Mouse (Mus musculus) hindbrain, embryonic 12.5 days (tissue): ENCODE data around the gene Thap12. TPM values are rescaled to one million over a fixed set of nuclear protein-coding genes. Genes with fewer than 3 reads are reported as not detected.

Source experiments
- ATAC-seq: fragments of 200-750 bp; cut with Nextera tagmentation; 2 replicates; pipeline ENCODE4 v1.8.0; 2017; ENCODE audit warnings: moderate TSS enrichment; ENCODE audit not compliant: low FRiP score
- H3K27ac ChIP-seq: fragments of 300-500 bp; sonication (generic); 2 replicates; pipeline ENCODE4 v1.5.1; 2016; ENCODE audit warnings: mild to moderate bottlenecking
- H3K27me3 ChIP-seq: fragments of 300-500 bp; sonication (generic); 2 replicates; pipeline ENCODE4 v1.6.1; 2016; ENCODE audit warnings: mild to moderate bottlenecking
- H3K36me3 ChIP-seq: fragments of 300-500 bp; sonication (generic); 2 replicates; pipeline ENCODE4 v1.6.1; 2016; ENCODE audit warnings: mild to moderate bottlenecking
- H3K4me1 ChIP-seq: fragments of 300-500 bp; sonication (generic); 2 replicates; pipeline ENCODE4 v1.6.1; 2016
- H3K4me2 ChIP-seq: fragments of 300-500 bp; sonication (generic); replicated peaks from 2 replicates; pipeline ENCODE4 v1.6.1; 2016; ENCODE audit warnings: mild to moderate bottlenecking
- H3K4me3 ChIP-seq: fragments of 300-500 bp; sonication (generic); 2 replicates; pipeline ENCODE4 v1.5.1; 2016; ENCODE audit warnings: mild to moderate bottlenecking
- H3K9ac ChIP-seq: fragments of 300-500 bp; sonication (generic); 2 replicates; pipeline ENCODE4 v1.6.1; 2016; ENCODE audit warnings: mild to moderate bottlenecking, moderate library complexity
- H3K9me3 ChIP-seq: fragments of 300-500 bp; sonication (generic); replicated peaks from 2 replicates; pipeline ENCODE4 v1.6.1; 2016; ENCODE audit warnings: mild to moderate bottlenecking
- WGBS: fragments of 180-500 bp; shearing (Covaris S2); methylation state at CpG from one replicate; pipeline ENCODE4 v1.1.7; 2016; 5-methylcytosine and 5-hydroxymethylcytosine counted together
- polyA plus RNA-seq: library from polyadenylated mRNA; unstranded; fragments of >200 nt; fragmentation: Nextera tagmentation; extraction: Ambion mirVana; gene quantifications from 2 replicates; pipeline ENCODE4 v1.2.1, GENCODE M21; 2016

The Thap12 gene
- polyA plus RNA-seq, result 73.1 and 78.2 TPM in 2 replicates

- Histone ChIP-seq H3K4me2 (peak within 1 kb of the TSS; percentile 77), H3K4me1 (peaks cover 29% of the 10 kb centered on the region), H3K27me3 (no peaks in the 10 kb centered on the region), H3K4me3 (peak within 1 kb of the TSS; percentile 96), H3K9ac (peak within 1 kb of the TSS; percentile 96), H3K36me3 (no peaks in the 10 kb centered on the region), H3K27ac (peak within 1 kb of the TSS; percentile 90), H3K9me3 (no peaks in the 10 kb centered on the region)
- 3% methylated on average over 55 of the region's 65 CpGs for WGBS
- peak; percentile 98 for ATAC-seq
Observed at GRCm38 (mm10) chr7:98702283-98703240, at the start of gene Thap12. Thap12 (plus strand) TSS chr7:98703103.

DNA sequence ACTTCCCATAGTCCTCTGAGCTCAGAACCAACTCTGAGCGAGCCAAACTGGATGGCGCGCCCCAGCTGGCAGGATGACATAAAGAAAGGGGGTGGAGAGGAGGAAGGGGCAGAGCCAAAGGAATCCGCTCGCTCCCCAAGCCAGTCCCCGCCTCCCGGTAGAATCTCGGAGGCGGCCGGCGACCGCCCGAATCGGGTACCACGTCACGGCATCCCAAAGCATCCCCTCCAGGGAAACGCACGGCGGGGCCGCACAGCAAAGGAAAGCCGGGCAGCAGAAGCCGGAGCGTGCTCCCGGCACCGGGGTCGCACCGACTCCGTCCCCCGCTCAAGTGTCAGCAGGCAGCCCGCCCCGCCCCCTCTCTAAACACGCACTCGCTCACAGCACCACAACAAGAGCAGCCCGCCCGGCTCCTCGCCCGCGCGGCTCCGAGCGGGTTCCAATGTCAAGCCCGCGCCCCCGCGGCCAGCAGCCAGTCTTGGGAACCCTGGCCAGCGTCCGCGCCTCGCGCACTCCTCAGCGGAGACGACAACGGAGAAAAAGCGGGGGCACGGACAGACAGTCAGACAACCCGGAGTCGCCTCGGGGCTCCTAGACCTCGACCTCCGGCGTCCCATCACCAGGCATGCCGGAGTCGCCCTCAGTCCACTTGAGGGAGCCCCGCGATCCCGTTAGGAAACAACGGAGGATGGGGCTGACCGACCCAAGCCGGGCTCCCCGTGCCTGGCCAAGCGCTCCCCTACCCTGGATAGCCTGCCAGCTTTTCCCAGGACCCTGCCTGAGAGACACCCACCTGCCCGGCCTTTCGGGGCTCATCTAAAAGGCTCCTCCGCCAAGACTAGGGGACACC lies 47.0 kb upstream of the Thap12 start:
- H3K4me2 ChIP-seq, result peak overlapping the region; percentile 80
- no peaks in the 10 kb centered on the region for H3K9me3 ChIP-seq
- H3K27me3 ChIP-seq, result no peaks in the 10 kb centered on the region
- H3K36me3 ChIP-seq, result peaks cover 21% of the 10 kb centered on the region
- WGBS, result under 1% methylated on average over 74 of the region's 74 CpGs
- H3K9ac ChIP-seq, result peak overlapping the region; percentile 90
- peak; percentile 85 for ATAC-seq
- H3K4me3 ChIP-seq, result peak overlapping the region; percentile 94
- H3K27ac ChIP-seq, result peak overlapping the region; percentile 98
- peaks cover 26% of the 10 kb centered on the region for H3K4me1 ChIP-seq

DNA sequence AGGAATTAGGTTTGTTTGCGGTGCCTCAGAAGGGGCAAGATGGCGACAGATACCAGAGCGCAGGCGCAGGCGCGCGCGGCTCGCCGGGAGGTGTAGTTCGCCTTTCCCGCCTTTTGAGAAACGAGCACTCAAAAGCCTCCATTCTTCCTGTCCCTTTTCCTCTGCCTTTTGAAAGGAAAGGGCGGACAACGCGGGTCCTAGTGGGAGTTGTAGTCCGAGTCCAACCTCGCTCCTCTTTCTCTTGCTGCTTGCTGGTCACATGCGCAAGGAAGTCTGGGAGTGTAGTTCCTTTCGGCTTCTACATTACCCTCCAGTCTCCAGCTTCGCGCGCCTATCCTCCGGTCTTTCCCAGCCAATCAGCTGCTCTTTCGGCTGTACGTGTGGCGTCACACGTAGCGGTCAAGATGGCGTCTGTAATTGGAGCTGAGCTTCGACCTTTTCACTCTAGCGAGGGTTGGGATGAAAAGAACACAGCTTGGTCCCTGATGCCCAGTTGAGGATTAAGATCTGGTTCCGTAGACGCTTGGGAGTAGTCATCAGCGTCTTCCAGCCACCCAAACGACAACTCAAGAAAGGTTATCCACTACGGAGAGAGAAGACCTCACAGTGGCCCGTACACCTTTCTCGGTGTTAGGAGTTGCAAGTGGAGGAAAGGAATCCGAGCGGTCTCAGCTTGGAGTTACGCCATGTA lies 46.2 kb upstream of the Thap12 start, which contains the start of gene Emsy:
Gene Emsy (minus strand): TSS at position 253 of the 691 bp plus-strand sequence.
- Histone ChIP-seq H3K9me3 (no peaks in the 10 kb centered on the region), H3K27ac (peak within 1 kb of the TSS; percentile 98), H3K4me1 (peaks cover 26% of the 10 kb centered on the region), H3K27me3 (no peaks in the 10 kb centered on the region), H3K4me2 (peak within 1 kb of the TSS; percentile 80), H3K4me3 (peak within 1 kb of the TSS; percentile 94), H3K9ac (peak within 1 kb of the TSS; percentile 90), H3K36me3 (peaks cover 19% of the 10 kb centered on the region)
- ATAC-seq, result peak; percentile 96
- WGBS, result under 1% methylated on average over 42 of the region's 42 CpGs

GRCm38 (mm10) chr7:98665166-98665565 lies 37.7 kb upstream of the Thap12 start:
- no peak overlapping the region for H3K9ac ChIP-seq
- no peak overlapping the region for H3K4me2 ChIP-seq
- no peak overlapping the region for H3K4me3 ChIP-seq
- H3K27me3 ChIP-seq, result no peaks in the 10 kb centered on the region
- peaks cover 3% of the 10 kb centered on the region; the same call in 1 of the 2 replicates for H3K4me1 ChIP-seq
- H3K36me3 ChIP-seq, result no peaks in the 10 kb centered on the region
- H3K9me3 ChIP-seq, result no peaks in the 10 kb centered on the region
- ATAC-seq, result no peak
- no peak overlapping the region for H3K27ac ChIP-seq
- 50% methylated on average over 5 of the region's 5 CpGs for WGBS

GRCm38 (mm10) chr7:98665726-98666125 lies 37.2 kb upstream of the Thap12 start:
- no peaks in the 10 kb centered on the region for H3K36me3 ChIP-seq
- no peak overlapping the region for H3K4me2 ChIP-seq
- H3K4me3 ChIP-seq, result no peak overlapping the region
- 85% methylated on average over 6 of the region's 6 CpGs for WGBS
- H3K27me3 ChIP-seq, result no peaks in the 10 kb centered on the region
- no peak overlapping the region for H3K27ac ChIP-seq
- no peak for ATAC-seq
- peaks cover 3% of the 10 kb centered on the region; the same call in 1 of the 2 replicates for H3K4me1 ChIP-seq
- H3K9me3 ChIP-seq, result no peaks in the 10 kb centered on the region
- H3K9ac ChIP-seq, result no peak overlapping the region

DNA sequence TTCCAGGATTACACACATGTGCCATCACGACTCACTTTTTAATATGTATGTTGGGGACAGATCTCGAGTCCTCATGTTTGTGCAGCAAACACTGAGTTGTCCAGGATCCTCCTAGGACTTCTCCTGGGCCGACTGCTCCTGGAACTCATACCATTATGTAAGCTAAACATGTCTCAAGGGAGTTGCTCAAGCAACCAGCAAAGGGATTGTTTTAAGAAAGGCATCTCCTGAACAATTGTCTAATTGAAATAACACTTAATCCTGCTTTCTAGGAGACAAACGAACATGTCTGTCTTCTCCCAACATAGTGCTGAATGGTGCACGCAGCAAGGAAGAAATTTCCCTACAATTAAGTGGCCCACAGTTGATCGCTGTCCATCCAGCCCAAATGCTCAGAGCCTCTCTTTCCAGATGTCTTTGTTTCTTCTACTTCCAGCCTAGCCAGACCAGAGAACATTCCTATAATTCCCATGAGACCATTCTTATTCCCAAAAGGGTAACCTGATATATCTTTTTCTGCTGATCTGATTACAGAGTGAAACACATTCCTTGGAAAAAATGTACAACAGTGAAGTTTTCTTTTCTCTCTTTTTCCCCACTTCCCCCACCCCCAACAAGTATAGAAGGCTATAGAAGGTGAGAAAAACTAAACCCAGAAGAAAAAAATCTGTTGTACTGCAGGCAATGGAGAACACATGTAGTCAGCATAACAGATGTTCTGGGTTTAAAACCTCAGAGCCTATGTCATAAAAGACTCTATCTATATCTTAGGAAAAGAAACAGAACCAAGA lies 34.8 kb upstream of the Thap12 start:
- Histone ChIP-seq H3K27ac (no peak overlapping the region), H3K9ac (no peak overlapping the region), H3K4me1 (peaks cover 15% of the 10 kb centered on the region), H3K9me3 (no peaks in the 10 kb centered on the region), H3K36me3 (no peaks in the 10 kb centered on the region), H3K4me3 (no peak overlapping the region), H3K4me2 (no peak overlapping the region), H3K27me3 (no peaks in the 10 kb centered on the region)
- ATAC-seq, result no peak
- WGBS, result 62% methylated on average over 6 of the region's 6 CpGs

DNA sequence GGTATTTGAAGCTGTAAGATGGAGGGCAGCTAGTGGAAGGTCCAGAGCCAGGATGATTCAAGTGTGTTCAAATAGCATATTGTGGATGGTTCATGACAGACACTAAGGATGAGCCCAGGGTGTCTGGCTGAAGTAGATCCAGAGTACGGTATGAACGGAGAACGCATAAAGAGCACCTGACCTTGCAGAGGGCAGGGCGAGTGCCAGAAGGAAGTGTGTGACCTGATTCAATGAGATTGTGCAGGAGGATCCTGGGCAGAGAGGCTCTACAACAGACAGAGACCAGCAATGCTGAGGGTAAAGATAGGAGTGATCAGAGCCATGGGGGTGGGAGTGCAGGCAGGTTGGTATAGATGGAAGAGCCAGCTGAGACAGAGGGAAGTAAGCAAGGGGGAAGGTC lies 32.1 kb upstream of the Thap12 start:
- no peaks in the 10 kb centered on the region for H3K36me3 ChIP-seq
- no peaks in the 10 kb centered on the region for H3K9me3 ChIP-seq
- no peak overlapping the region for H3K9ac ChIP-seq
- no peak overlapping the region for H3K4me3 ChIP-seq
- 0 out of 2 replicates have a peak, but pooled peaks cover 4% of the 10 kb centered on the region for H3K27me3 ChIP-seq
- peaks cover 15% of the 10 kb centered on the region for H3K4me1 ChIP-seq
- whole genome bisulfite sequencing, result 86% methylated on average over 4 of the region's 4 CpGs
- no peak overlapping the region for H3K4me2 ChIP-seq
- H3K27ac ChIP-seq, result no peak overlapping the region
- no peak for ATAC-seq

DNA sequence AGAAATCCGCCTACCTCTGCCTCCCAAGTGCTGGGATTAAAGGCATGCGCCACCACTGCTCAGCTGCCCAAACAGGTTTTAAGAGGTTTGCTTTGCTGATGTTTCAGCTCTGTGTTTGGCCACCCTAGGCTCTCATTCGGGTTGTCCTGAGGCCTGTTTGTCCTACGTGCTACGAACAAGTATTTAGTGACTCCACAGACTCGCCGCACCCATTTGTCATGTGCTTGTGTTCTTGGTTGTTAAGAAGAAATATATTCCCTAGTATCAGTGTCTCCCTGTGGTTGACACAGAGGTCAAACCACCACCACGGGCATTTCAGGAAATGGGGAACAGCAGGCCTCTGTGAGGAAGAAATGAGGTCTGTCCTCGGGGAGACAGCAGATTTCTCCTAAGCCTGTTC lies 31.5 kb upstream of the Thap12 start:
- Histone ChIP-seq H3K4me1 (peaks cover 15% of the 10 kb centered on the region), H3K36me3 (no peaks in the 10 kb centered on the region), H3K9me3 (no peaks in the 10 kb centered on the region), H3K4me2 (no peak overlapping the region), H3K27ac (no peak overlapping the region), H3K9ac (no peak overlapping the region), H3K27me3 (0 out of 2 replicates have a peak, but pooled peaks cover 4% of the 10 kb centered on the region), H3K4me3 (no peak overlapping the region)
- no peak for ATAC-seq
- 67% methylated on average over 9 of the region's 9 CpGs for WGBS

- no peak for ATAC-seq
- H3K27me3 ChIP-seq, result 0 out of 2 replicates have a peak, but pooled peaks cover 4% of the 10 kb centered on the region
- peaks cover 12% of the 10 kb centered on the region for H3K4me1 ChIP-seq
- WGBS, result 45% methylated on average over 11 of the region's 11 CpGs
- no peak overlapping the region for H3K4me3 ChIP-seq
- no peaks in the 10 kb centered on the region for H3K36me3 ChIP-seq
- no peak overlapping the region for H3K9ac ChIP-seq
- no peaks in the 10 kb centered on the region for H3K9me3 ChIP-seq
- no peak overlapping the region for H3K27ac ChIP-seq
- H3K4me2 ChIP-seq, result no peak overlapping the region
Observed at GRCm38 (mm10) chr7:98672241-98672955, 30.5 kb upstream of the Thap12 start.

- Histone ChIP-seq H3K9ac (no peak overlapping the region), H3K27ac (no peak overlapping the region), H3K9me3 (no peaks in the 10 kb centered on the region), H3K4me2 (no peak overlapping the region), H3K4me1 (peaks cover 18% of the 10 kb centered on the region), H3K27me3 (0 out of 2 replicates have a peak, but pooled peaks cover 4% of the 10 kb centered on the region), H3K36me3 (no peaks in the 10 kb centered on the region), H3K4me3 (no peak overlapping the region)
- no peak for ATAC-seq
- WGBS, result 85% methylated on average over 4 of the region's 4 CpGs
Observed at GRCm38 (mm10) chr7:98674344-98674743, 28.6 kb upstream of the Thap12 start.
